Mouse (Mus musculus): Measurements from ENCODE around the gene Zfp1.

GRCm38 (mm10) chr8:111712588-111712987 lies 69.4 kb downstream of the Zfp1 start:
- TF ChIP-seq CTCF (IDR thresholded peaks at IDR 0.05; ENCODE audit: low read depth, low read length) (peak; percentile 21; the same call in 1 of the 2 replicates), POLR2A (IDR thresholded peaks at IDR 0.05; ENCODE audit: borderline replicate concordance, low read depth, low read length) (no peak)

All from bone marrow macrophage, adult 2 months (primary cell).